18 mouse cellular contexts compared by ENCODE assay signal in genomic region chr1:179473920-179474643, GRCm38 (mm10). TPM values are rescaled to one million over a fixed set of nuclear protein-coding genes. Genes with fewer than 3 reads are reported as not detected.
DNase-seq lines count a peak whose midpoint lies in the region; ATAC-seq lines count a peak whose summit lies in the region.
"Had no signal": no experiment of that assay in that cellular context is flagged by ENCODE, and none has a peak within 500 bp of the region (broad histone marks: within the 10 kb centered on the region; RNA-seq: fewer than 3 reads in every experiment).

No protein-coding gene starts in this region.

- ATAC-seq in kidney, embryonic 16.5 days (ENCODE audit: low FRiP score, low TSS enrichment), result peak; percentile 31; the same call in 1 of the 2 replicates
- 0 out of 2 replicates have a peak, but pooled peaks have one; percentile 11 for ATAC-seq in embryonic facial prominence, embryonic 11.5 days (replicated peaks; ENCODE audit: insufficient number of reproducible peaks, low FRiP score, low TSS enrichment, low read depth)
- peak; percentile 76; the same call in 1 of the 2 replicates for ATAC-seq in limb, embryonic 11.5 days (ENCODE audit: insufficient number of reproducible peaks, low FRiP score, low TSS enrichment, low read depth)
- ATAC-seq: forebrain, embryonic 15.5 days; hindbrain, postnatal 0 days; intestine, postnatal 0 days had no signal

- peaks cover 23% of the 10 kb centered on the region for H3K9me3 ChIP-seq in kidney, embryonic 16.5 days (ENCODE audit: low read length)
- H3K9me3 ChIP-seq in embryonic facial prominence, embryonic 11.5 days (replicated peaks; ENCODE audit: control insufficient read depth, low read length), result no peaks in the 10 kb centered on the region; the same call in 1 of the 2 replicates
- H3K9me3 ChIP-seq in limb, embryonic 11.5 days (ENCODE audit: control insufficient read depth, low read length), result peaks cover 4% of the 10 kb centered on the region; the same call in 1 of the 2 replicates

- DNase-seq in kidney, postnatal 10 days, result no peak
- peak; percentile 76 for DNase-seq in embryo, embryonic 11 days
- DNase-seq in embryonic facial prominence, embryonic 11.5 days (ENCODE audit: low spot score), result peak; percentile 58
- peak; percentile 68 for DNase-seq in limb, embryonic 11.5 days (ENCODE audit: low spot score)
- no peak for DNase-seq in ovary, postnatal 14 days (ENCODE audit: low spot score)
- DNase-seq in right cerebral cortex, postnatal 25 days, result no peak
- DNase-seq: adrenal gland, adult 2 months; cerebellum, adult 9-10 months; liver, embryonic 13.5 days; midbrain, embryonic 14.5 days had no signal

- no peak overlapping the region for H3K27ac ChIP-seq in kidney, embryonic 16.5 days (ENCODE audit: low read length)
- no peak overlapping the region for H3K27ac ChIP-seq in embryonic facial prominence, embryonic 11.5 days (replicated peaks; ENCODE audit: low read depth, low read length)
- no peak overlapping the region for H3K27ac ChIP-seq in limb, embryonic 11.5 days (replicated peaks; ENCODE audit: low read depth, low read length)
- H3K27ac ChIP-seq: forebrain, embryonic 15.5 days; heart, embryonic 13.5 days; hindbrain, postnatal 0 days; liver, embryonic 13.5 days; lung, embryonic 15.5 days had no signal

- 29% methylated on average over 17 of the region's 17 CpGs for WGBS in kidney, embryonic 16.5 days
- WGBS in embryonic facial prominence, embryonic 11.5 days, result 61% methylated on average over 17 of the region's 17 CpGs
- 20% methylated on average over 17 of the region's 17 CpGs for WGBS in limb, embryonic 11.5 days

- no peaks in the 10 kb centered on the region for H3K27me3 ChIP-seq in kidney, embryonic 16.5 days (ENCODE audit: insufficient read depth, low read length)
- no peaks in the 10 kb centered on the region for H3K27me3 ChIP-seq in embryonic facial prominence, embryonic 11.5 days (ENCODE audit: control insufficient read depth, insufficient read depth, low read length)
- no peaks in the 10 kb centered on the region for H3K27me3 ChIP-seq in limb, embryonic 11.5 days (ENCODE audit: control insufficient read depth, insufficient read depth, low read length)
- H3K27me3 ChIP-seq: forebrain, embryonic 15.5 days; heart, embryonic 13.5 days; liver, embryonic 13.5 days; lung, embryonic 15.5 days had no signal

- H3K4me1 ChIP-seq in kidney, embryonic 16.5 days (ENCODE audit: insufficient read depth, low read length), result peaks cover 15% of the 10 kb centered on the region
- no peaks in the 10 kb centered on the region for H3K4me1 ChIP-seq in embryonic facial prominence, embryonic 11.5 days (ENCODE audit: control insufficient read depth, insufficient read depth, low read length)
- H3K4me1 ChIP-seq in limb, embryonic 11.5 days (ENCODE audit: control insufficient read depth, insufficient read depth, low read length), result peaks cover 5% of the 10 kb centered on the region; the same call in 1 of the 2 replicates
- H3K4me1 ChIP-seq: forebrain, embryonic 15.5 days; liver, embryonic 13.5 days; lung, embryonic 15.5 days had no signal

- H3K36me3 ChIP-seq in kidney, embryonic 16.5 days (ENCODE audit: insufficient read depth, low read length), result peaks cover 14% of the 10 kb centered on the region
- no peaks in the 10 kb centered on the region for H3K36me3 ChIP-seq in embryonic facial prominence, embryonic 11.5 days (replicated peaks; ENCODE audit: control insufficient read depth, insufficient read depth, low read depth, low read length)
- H3K36me3 ChIP-seq in limb, embryonic 11.5 days (ENCODE audit: control insufficient read depth, insufficient read depth, low read length), result peaks cover 3% of the 10 kb centered on the region; the same call in 1 of the 2 replicates
- H3K36me3 ChIP-seq: forebrain, embryonic 15.5 days; lung, embryonic 15.5 days had no signal

- H3K9ac ChIP-seq in kidney, embryonic 16.5 days (replicated peaks; ENCODE audit: low read length), result no peak overlapping the region
- no peak overlapping the region for H3K9ac ChIP-seq in embryonic facial prominence, embryonic 11.5 days (replicated peaks; ENCODE audit: low read length)
- H3K9ac ChIP-seq in limb, embryonic 11.5 days (ENCODE audit: low read length), result no peak overlapping the region
- H3K9ac ChIP-seq: forebrain, embryonic 15.5 days; heart, embryonic 13.5 days; limb, embryonic 12.5 days; liver, embryonic 13.5 days; lung, embryonic 15.5 days had no signal

- H3K4me3 ChIP-seq in kidney, embryonic 16.5 days (ENCODE audit: low read length), result no peak overlapping the region
- no peak overlapping the region for H3K4me3 ChIP-seq in embryonic facial prominence, embryonic 11.5 days (ENCODE audit: low read depth, low read length)
- H3K4me3 ChIP-seq in limb, embryonic 11.5 days (ENCODE audit: low read depth, low read length), result no peak overlapping the region
- H3K4me3 ChIP-seq: forebrain, embryonic 15.5 days; heart, embryonic 13.5 days; limb, embryonic 12.5 days; liver, embryonic 13.5 days; lung, embryonic 15.5 days; myocyte had no signal

- H3K4me2 ChIP-seq in kidney, embryonic 16.5 days (replicated peaks; ENCODE audit: low read depth, low read length), result no peak overlapping the region
- no peak overlapping the region for H3K4me2 ChIP-seq in embryonic facial prominence, embryonic 11.5 days (ENCODE audit: low read depth, low read length)
- no peak overlapping the region for H3K4me2 ChIP-seq in limb, embryonic 11.5 days (ENCODE audit: low read depth, severe bottlenecking)
- H3K4me2 ChIP-seq: forebrain, embryonic 15.5 days; heart, embryonic 13.5 days; limb, embryonic 12.5 days; liver, embryonic 13.5 days; lung, embryonic 15.5 days had no signal

RNA-seq across cellular contexts. Expression of gene Smyd3, which starts 43.8 kb away (rescaled TPM):
- 20.2 and 21.4 TPM in 2 replicates for polyA plus RNA-seq in kidney, embryonic 16.5 days (2015; fragmentation: Nextera tagmentation; extraction: Ambion mirVana)
- polyA plus RNA-seq in embryonic facial prominence, embryonic 11.5 days (2014; fragmentation: Nextera tagmentation; extraction: Ambion mirVana), result 26.3 and 26.9 TPM in 2 replicates
- polyA plus RNA-seq in limb, embryonic 11.5 days (2014; fragmentation: Nextera tagmentation; extraction: Ambion mirVana), result 22.9 and 25.6 TPM in 2 replicates

Comparison
In these comparisons a context has a peak if more than half of its experiments do, and no peak if none do; other contexts are left out.
1. ATAC-seq: peak in every context shown above with its lines; median percentile 76 in limb, embryonic 11.5 days; 31 in kidney, embryonic 16.5 days; 11 in embryonic facial prominence, embryonic 11.5 days.
2. DNase-seq: peak in embryo, embryonic 11 days (single experiment), embryonic facial prominence, embryonic 11.5 days (single experiment) and limb, embryonic 11.5 days (single experiment); none in kidney, postnatal 10 days (single experiment), ovary, postnatal 14 days (single experiment) and right cerebral cortex, postnatal 25 days (single experiment).